Mouse (Mus musculus): Measurements from ENCODE around the gene Acy3.

DNA sequence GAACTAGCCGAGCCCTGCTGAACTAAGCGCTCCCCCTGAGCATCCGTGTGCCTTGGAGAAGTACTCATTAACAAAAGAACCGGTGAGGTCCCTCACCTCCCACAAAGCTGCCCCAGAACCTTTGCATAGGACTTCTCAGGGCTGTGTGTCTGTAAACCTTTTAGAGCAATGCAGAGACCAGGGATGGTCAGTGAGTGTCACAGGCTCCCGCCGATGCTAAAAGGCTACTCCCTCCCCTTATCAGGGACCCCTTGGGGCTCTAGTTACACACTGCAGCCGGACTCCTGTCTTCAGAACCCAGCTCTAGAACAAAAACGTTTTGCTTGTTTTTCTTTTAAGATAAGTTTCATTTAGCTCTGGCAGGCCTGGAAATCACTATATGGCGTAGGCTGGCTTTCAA lies 26.7 kb downstream of the Acy3 start:
- TF ChIP-seq CTCF (IDR thresholded peaks at IDR 0.05; ENCODE audit: low read depth): no peak
- no peak for TF ChIP-seq EP300 (IDR thresholded peaks at IDR 0.05; ENCODE audit: low read depth)

Data from liver, embryonic 14.5 days (tissue).